Mouse (Mus musculus) NIH3T3 (cell line): ENCODE results near the gene Ntm.

Experiments used
- DNase-seq: peaks from one replicate; pipeline ENCODE4 v3.0.0-alpha.2; 2012; ENCODE audit warnings: low read depth

Ntm gene

GRCm38 (mm10) chr9:29016879-29017278, 946.1 kb downstream of the Ntm start:
- DNase-seq = no peak

GRCm38 (mm10) chr9:29013881-29014280, 949.1 kb downstream of the Ntm start:
- no peak for DNase-seq

GRCm38 (mm10) chr9:29012541-29012940, 950.4 kb downstream of the Ntm start:
- no peak for DNase-seq

- DNase-seq = no peak
Measured at GRCm38 (mm10) chr9:29011476-29011875, 951.5 kb downstream of the Ntm start.

- DNase-seq = no peak
Measured at GRCm38 (mm10) chr9:29004534-29004933, 958.4 kb downstream of the Ntm start.

GRCm38 (mm10) chr9:28999951-29000351, 963.0 kb downstream of the Ntm start:
- no peak for DNase-seq

GRCm38 (mm10) chr9:28977275-28977674, 985.7 kb downstream of the Ntm start:
- DNase-seq = no peak

GRCm38 (mm10) chr9:28969455-28969854, 993.5 kb downstream of the Ntm start:
- no peak for DNase-seq
